Mouse (Mus musculus): ENCODE data around the gene Dcun1d4. TPM values are rescaled to one million over a fixed set of nuclear protein-coding genes. Genes with fewer than 3 reads are reported as not detected.
"Not testable (repeated sequence)": the region's sequence is repeated elsewhere in the genome, so short reads cannot be mapped to it uniquely, and the experiment has no call there.

Dcun1d4 gene
- polyA plus RNA-seq, 1 experiment from 2014 or later = 20.3 TPM

- H3K4me2 ChIP-seq (ENCODE audit: low read length) = no peak overlapping the region
- no peak overlapping the region for H3K9ac ChIP-seq (ENCODE audit: low read length)
- no peak for ATAC-seq (ENCODE audit: insufficient number of reproducible peaks, insufficient read depth, low FRiP score, low read depth)
- no peaks in the 10 kb centered on the region for H3K36me3 ChIP-seq (ENCODE audit: control insufficient read depth, insufficient read depth, low read length)
- no peak overlapping the region for H3K27ac ChIP-seq (replicated peaks in 1 of 2; ENCODE audit: control insufficient read depth in 1 of 2, insufficient read depth in 1 of 2, low read depth in 2 of 2, low read length in 2 of 2)
- no peaks in the 10 kb centered on the region for H3K27me3 ChIP-seq (ENCODE audit: control insufficient read depth, insufficient read depth, low read length)
- no peak overlapping the region for H3K4me3 ChIP-seq (ENCODE audit: control insufficient read depth in 1 of 2, insufficient read depth in 1 of 2, low read depth in 1 of 2, low read length in 2 of 2)
- H3K9me3 ChIP-seq (ENCODE audit: control insufficient read depth, low read length) = no peaks in the 10 kb centered on the region
- H3K4me1 ChIP-seq (ENCODE audit: control insufficient read depth in 2 of 2, insufficient read depth in 2 of 2, low read length in 2 of 2) = no peaks in the 10 kb centered on the region
- WGBS = 69% methylated on average over 3 of the region's 3 CpGs
These were observed 97.3 kb downstream of the Dcun1d4 start for GRCm38 (mm10) chr5:73578131-73578530.

DNA sequence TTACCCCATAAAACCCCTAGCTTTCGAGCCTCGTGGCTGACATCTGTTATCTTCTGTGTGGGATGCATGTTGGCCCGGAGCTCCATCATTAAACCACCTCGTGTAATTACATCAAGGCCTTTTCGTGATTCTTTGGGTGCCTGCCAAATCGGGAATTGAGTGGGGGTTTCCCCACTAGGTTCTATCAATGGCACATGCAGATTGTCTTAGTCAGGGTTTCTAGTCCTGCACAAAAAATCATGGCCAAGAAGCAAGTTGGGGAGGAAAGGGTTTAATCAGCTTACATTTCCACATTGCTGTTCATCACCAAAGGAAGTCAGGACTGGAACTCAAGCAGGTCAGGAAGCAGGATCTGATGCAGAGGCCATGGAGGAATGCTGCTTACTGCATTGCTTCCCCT lies 103.2 kb downstream of the Dcun1d4 start:
- H3K27ac ChIP-seq (replicated peaks in 1 of 2; ENCODE audit: control insufficient read depth in 1 of 2, insufficient read depth in 1 of 2, low read depth in 2 of 2, low read length in 2 of 2); H3K9me3 ChIP-seq (ENCODE audit: control insufficient read depth, low read length); ATAC-seq (ENCODE audit: insufficient number of reproducible peaks, insufficient read depth, low FRiP score, low read depth); H3K36me3 ChIP-seq (ENCODE audit: control insufficient read depth, insufficient read depth, low read length); H3K27me3 ChIP-seq (ENCODE audit: control insufficient read depth, insufficient read depth, low read length); H3K4me3 ChIP-seq (ENCODE audit: control insufficient read depth in 1 of 2, insufficient read depth in 1 of 2, low read depth in 1 of 2, low read length in 2 of 2); H3K4me1 ChIP-seq (ENCODE audit: control insufficient read depth in 2 of 2, insufficient read depth in 2 of 2, low read length in 2 of 2); H3K9ac ChIP-seq (ENCODE audit: low read length); H3K4me2 ChIP-seq (ENCODE audit: low read length): not testable (repeated sequence)
- 59% methylated on average over 6 of the region's 6 CpGs for WGBS

GRCm38 (mm10) chr5:73585212-73586115 lies 104.7 kb downstream of the Dcun1d4 start:
- H3K4me3 ChIP-seq (ENCODE audit: control insufficient read depth in 1 of 2, insufficient read depth in 1 of 2, low read depth in 1 of 2, low read length in 2 of 2) = no peak overlapping the region
- no peaks in the 10 kb centered on the region for H3K36me3 ChIP-seq (ENCODE audit: control insufficient read depth, insufficient read depth, low read length)
- no peak overlapping the region for H3K9ac ChIP-seq (ENCODE audit: low read length)
- H3K9me3 ChIP-seq (ENCODE audit: control insufficient read depth, low read length) = no peaks in the 10 kb centered on the region
- 35% methylated on average over 7 of the region's 7 CpGs for WGBS
- no peaks in the 10 kb centered on the region for H3K27me3 ChIP-seq (ENCODE audit: control insufficient read depth, insufficient read depth, low read length)
- ATAC-seq (ENCODE audit: insufficient number of reproducible peaks, insufficient read depth, low FRiP score, low read depth) = no peak
- no peak overlapping the region for H3K27ac ChIP-seq (replicated peaks in 1 of 2; ENCODE audit: control insufficient read depth in 1 of 2, insufficient read depth in 1 of 2, low read depth in 2 of 2, low read length in 2 of 2)
- H3K4me2 ChIP-seq (ENCODE audit: low read length) = no peak overlapping the region
- H3K4me1 ChIP-seq (ENCODE audit: control insufficient read depth in 2 of 2, insufficient read depth in 2 of 2, low read length in 2 of 2) = no peaks in the 10 kb centered on the region

- no peak for ATAC-seq (ENCODE audit: insufficient number of reproducible peaks, insufficient read depth, low FRiP score, low read depth)
- no peaks in the 10 kb centered on the region for H3K36me3 ChIP-seq (ENCODE audit: control insufficient read depth, insufficient read depth, low read length)
- no peak overlapping the region for H3K4me2 ChIP-seq (ENCODE audit: low read length)
- no peak overlapping the region for H3K9ac ChIP-seq (ENCODE audit: low read length)
- H3K27me3 ChIP-seq (ENCODE audit: control insufficient read depth, insufficient read depth, low read length) = no peaks in the 10 kb centered on the region
- no peak overlapping the region for H3K27ac ChIP-seq (replicated peaks in 1 of 2; ENCODE audit: control insufficient read depth in 1 of 2, insufficient read depth in 1 of 2, low read depth in 2 of 2, low read length in 2 of 2)
- no peaks in the 10 kb centered on the region for H3K9me3 ChIP-seq (ENCODE audit: control insufficient read depth, low read length)
- no peaks in the 10 kb centered on the region for H3K4me1 ChIP-seq (ENCODE audit: control insufficient read depth in 2 of 2, insufficient read depth in 2 of 2, low read length in 2 of 2)
- WGBS = 82% methylated on average over 4 of the region's 4 CpGs
- no peak overlapping the region for H3K4me3 ChIP-seq (ENCODE audit: control insufficient read depth in 1 of 2, insufficient read depth in 1 of 2, low read depth in 1 of 2, low read length in 2 of 2)
These were observed 105.8 kb downstream of the Dcun1d4 start for GRCm38 (mm10) chr5:73586597-73586996.

- 71% methylated on average over 3 of the region's 3 CpGs for WGBS
- Histone ChIP-seq H3K36me3 (ENCODE audit: control insufficient read depth, insufficient read depth, low read length) (no peaks in the 10 kb centered on the region), H3K4me1 (ENCODE audit: control insufficient read depth in 2 of 2, insufficient read depth in 2 of 2, low read length in 2 of 2) (no peaks in the 10 kb centered on the region), H3K4me2 (ENCODE audit: low read length) (no peak overlapping the region), H3K27me3 (ENCODE audit: control insufficient read depth, insufficient read depth, low read length) (no peaks in the 10 kb centered on the region), H3K4me3 (ENCODE audit: control insufficient read depth in 1 of 2, insufficient read depth in 1 of 2, low read depth in 1 of 2, low read length in 2 of 2) (no peak overlapping the region), H3K9ac (ENCODE audit: low read length) (no peak overlapping the region), H3K9me3 (ENCODE audit: control insufficient read depth, low read length) (no peaks in the 10 kb centered on the region), H3K27ac (replicated peaks in 1 of 2; ENCODE audit: control insufficient read depth in 1 of 2, insufficient read depth in 1 of 2, low read depth in 2 of 2, low read length in 2 of 2) (no peak overlapping the region)
- ATAC-seq (ENCODE audit: insufficient number of reproducible peaks, insufficient read depth, low FRiP score, low read depth) = no peak
These were observed 106.3 kb downstream of the Dcun1d4 start for GRCm38 (mm10) chr5:73587119-73587518.

GRCm38 (mm10) chr5:73598943-73599695 lies 118.3 kb downstream of the Dcun1d4 start:
- no peak overlapping the region for H3K4me2 ChIP-seq (ENCODE audit: low read length)
- H3K4me1 ChIP-seq (ENCODE audit: control insufficient read depth in 2 of 2, insufficient read depth in 2 of 2, low read length in 2 of 2) = no peaks in the 10 kb centered on the region
- H3K36me3 ChIP-seq (ENCODE audit: control insufficient read depth, insufficient read depth, low read length) = no peaks in the 10 kb centered on the region
- no peak overlapping the region for H3K4me3 ChIP-seq (ENCODE audit: control insufficient read depth in 1 of 2, insufficient read depth in 1 of 2, low read depth in 1 of 2, low read length in 2 of 2)
- H3K27me3 ChIP-seq (ENCODE audit: control insufficient read depth, insufficient read depth, low read length) = no peaks in the 10 kb centered on the region
- 67% methylated on average over 5 of the region's 5 CpGs for WGBS
- H3K9ac ChIP-seq (ENCODE audit: low read length) = no peak overlapping the region
- no peak overlapping the region for H3K27ac ChIP-seq (replicated peaks in 1 of 2; ENCODE audit: control insufficient read depth in 1 of 2, insufficient read depth in 1 of 2, low read depth in 2 of 2, low read length in 2 of 2)
- H3K9me3 ChIP-seq (ENCODE audit: control insufficient read depth, low read length) = no peaks in the 10 kb centered on the region
- ATAC-seq (ENCODE audit: insufficient number of reproducible peaks, insufficient read depth, low FRiP score, low read depth) = no peak

GRCm38 (mm10) chr5:73599991-73600390 lies 119.2 kb downstream of the Dcun1d4 start:
- H3K4me2 ChIP-seq (ENCODE audit: low read length) = no peak overlapping the region

More at GRCm38 (mm10) chr5:73599991-73600390, 119.2 kb downstream of the Dcun1d4 start:
- ATAC-seq (ENCODE audit: insufficient number of reproducible peaks, insufficient read depth, low FRiP score, low read depth) = no peak
- Histone ChIP-seq H3K9ac (ENCODE audit: low read length) (no peak overlapping the region), H3K36me3 (ENCODE audit: control insufficient read depth, insufficient read depth, low read length) (no peaks in the 10 kb centered on the region), H3K27me3 (ENCODE audit: control insufficient read depth, insufficient read depth, low read length) (no peaks in the 10 kb centered on the region), H3K4me1 (ENCODE audit: control insufficient read depth in 2 of 2, insufficient read depth in 2 of 2, low read length in 2 of 2) (no peaks in the 10 kb centered on the region), H3K4me3 (ENCODE audit: control insufficient read depth in 1 of 2, insufficient read depth in 1 of 2, low read depth in 1 of 2, low read length in 2 of 2) (no peak overlapping the region), H3K27ac (replicated peaks in 1 of 2; ENCODE audit: control insufficient read depth in 1 of 2, insufficient read depth in 1 of 2, low read depth in 2 of 2, low read length in 2 of 2) (no peak overlapping the region), H3K9me3 (ENCODE audit: control insufficient read depth, low read length) (no peaks in the 10 kb centered on the region)
- WGBS = 66% methylated on average over 2 of the region's 2 CpGs
